Mouse (Mus musculus) forebrain, embryonic 13.5 days (tissue): ENCODE results near the gene Ctrl. TPM values are rescaled to one million over a fixed set of nuclear protein-coding genes. Genes with fewer than 3 reads are reported as not detected.

Experiments used
- ATAC-seq: fragments of 200-750 bp; cut with Nextera tagmentation; 2 replicates; pipeline ENCODE4 v1.8.0; 2017
- H3K27ac ChIP-seq: fragments of 300-500 bp; sonication (generic); 2 replicates; pipeline ENCODE4 v1.5.1; 2015; ENCODE audit warnings: inconsistent platforms, mild to moderate bottlenecking, moderate library complexity
- H3K27me3 ChIP-seq: fragments of 300-500 bp; sonication (generic); 2 replicates; pipeline ENCODE4 v1.6.1; 2015; ENCODE audit warnings: mild to moderate bottlenecking, inconsistent platforms
- H3K36me3 ChIP-seq: fragments of 300-500 bp; sonication (generic); 2 replicates; pipeline ENCODE4 v1.6.1; 2015; ENCODE audit warnings: mild to moderate bottlenecking, inconsistent platforms; ENCODE audit not compliant: poor library complexity, severe bottlenecking
- H3K4me1 ChIP-seq: fragments of 300-500 bp; sonication (generic); 2 replicates; pipeline ENCODE4 v1.6.1; 2015; ENCODE audit warnings: inconsistent platforms
- H3K4me2 ChIP-seq: fragments of 300-500 bp; sonication (generic); 2 replicates; pipeline ENCODE4 v1.6.1; 2015; ENCODE audit warnings: inconsistent platforms, mild to moderate bottlenecking, moderate library complexity
- H3K4me3 ChIP-seq: fragments of 300-500 bp; sonication (generic); 2 replicates; pipeline ENCODE4 v1.5.1; 2015; ENCODE audit warnings: mild to moderate bottlenecking, inconsistent platforms
- H3K9ac ChIP-seq: fragments of 300-500 bp; sonication (generic); 2 replicates; pipeline ENCODE4 v1.6.1; 2015; ENCODE audit warnings: mild to moderate bottlenecking, inconsistent platforms
- H3K9me3 ChIP-seq: fragments of 300-500 bp; sonication (generic); replicated peaks from 2 replicates; pipeline ENCODE4 v1.6.1; 2016; ENCODE audit warnings: inconsistent platforms
- WGBS: fragments of 180-500 bp; shearing (Covaris S2); methylation state at CpG from one replicate; pipeline ENCODE4 v1.1.7; 2015; 5-methylcytosine and 5-hydroxymethylcytosine counted together
- polyA plus RNA-seq: library from polyadenylated mRNA; unstranded; fragments of >200 nt; fragmentation: Nextera tagmentation; extraction: Ambion mirVana; gene quantifications from 2 replicates; pipeline ENCODE4 v1.2.1, GENCODE M21; 2015

The Ctrl gene
- polyA plus RNA-seq, 1 experiment from 2014 or later, result 1.9 TPM

- H3K27me3 ChIP-seq, result no peaks in the 10 kb centered on the region
- under 1% methylated on average over 30 of the region's 30 CpGs for WGBS
- H3K9ac ChIP-seq, result peak overlapping the region; percentile 83
- peaks cover 9% of the 10 kb centered on the region for H3K36me3 ChIP-seq
- peak; percentile 90 for ATAC-seq
- H3K9me3 ChIP-seq, result no peaks in the 10 kb centered on the region
- peak overlapping the region; percentile 96 for H3K4me2 ChIP-seq
- H3K4me3 ChIP-seq, result peak overlapping the region; percentile 68
- peaks cover 18% of the 10 kb centered on the region for H3K4me1 ChIP-seq
- H3K27ac ChIP-seq, result peak overlapping the region; percentile 82
These were observed 3.3 kb upstream of the Ctrl start for GRCm38 (mm10) chr8:105936866-105937475.

GRCm38 (mm10) chr8:105935863-105936603 is 2.4 kb upstream of the Ctrl start:
- WGBS, result 35% methylated on average over 7 of the region's 7 CpGs
- peaks cover 14% of the 10 kb centered on the region for H3K36me3 ChIP-seq
- peak overlapping the region; percentile 68 for H3K4me3 ChIP-seq
- peak overlapping the region; percentile 96 for H3K4me2 ChIP-seq
- H3K27ac ChIP-seq, result 0 out of 2 replicates have a peak overlapping the region, but pooled peaks have one; percentile 19
- ATAC-seq, result no peak
- H3K4me1 ChIP-seq, result peaks cover 18% of the 10 kb centered on the region
- no peaks in the 10 kb centered on the region for H3K9me3 ChIP-seq
- H3K27me3 ChIP-seq, result no peaks in the 10 kb centered on the region
- H3K9ac ChIP-seq, result peak overlapping the region; percentile 83

- Histone ChIP-seq H3K27ac (no peak overlapping the region), H3K4me3 (no peak overlapping the region), H3K4me2 (no peak overlapping the region), H3K27me3 (no peaks in the 10 kb centered on the region), H3K36me3 (peaks cover 22% of the 10 kb centered on the region), H3K9ac (no peak overlapping the region), H3K4me1 (peaks cover 25% of the 10 kb centered on the region), H3K9me3 (no peaks in the 10 kb centered on the region)
- 85% methylated on average over 6 of the region's 6 CpGs for WGBS
- no peak for ATAC-seq
These were observed 1.4 kb upstream of the Ctrl start for GRCm38 (mm10) chr8:105935105-105935504.

GRCm38 (mm10) chr8:105932525-105932924 is 1.1 kb downstream of the Ctrl start:
- Histone ChIP-seq H3K9me3 (no peaks in the 10 kb centered on the region), H3K27me3 (no peaks in the 10 kb centered on the region), H3K9ac (no peak overlapping the region), H3K4me3 (no peak overlapping the region), H3K4me2 (no peak overlapping the region), H3K27ac (no peak overlapping the region), H3K36me3 (peaks cover 30% of the 10 kb centered on the region), H3K4me1 (peaks cover 20% of the 10 kb centered on the region)
- 86% methylated on average over 11 of the region's 11 CpGs for WGBS
- no peak for ATAC-seq

- H3K9ac ChIP-seq, result no peak overlapping the region
- H3K36me3 ChIP-seq, result peaks cover 30% of the 10 kb centered on the region
- peaks cover 15% of the 10 kb centered on the region for H3K4me1 ChIP-seq
- no peak overlapping the region for H3K4me2 ChIP-seq
- no peak overlapping the region for H3K4me3 ChIP-seq
- H3K9me3 ChIP-seq, result no peaks in the 10 kb centered on the region
- ATAC-seq, result no peak
- no peaks in the 10 kb centered on the region for H3K27me3 ChIP-seq
- H3K27ac ChIP-seq, result no peak overlapping the region
- WGBS, result 100% methylated on average over 3 of the region's 3 CpGs
These were observed 2.4 kb downstream of the Ctrl start for GRCm38 (mm10) chr8:105931271-105931670.

- peak; percentile 72 for ATAC-seq
- peak overlapping the region; percentile 69 for H3K27ac ChIP-seq
- H3K27me3 ChIP-seq, result no peaks in the 10 kb centered on the region
- peaks cover 30% of the 10 kb centered on the region for H3K36me3 ChIP-seq
- peak overlapping the region; percentile 45 for H3K9ac ChIP-seq
- H3K4me3 ChIP-seq, result no peak overlapping the region
- H3K4me1 ChIP-seq, result peaks cover 9% of the 10 kb centered on the region
- H3K4me2 ChIP-seq, result no peak overlapping the region
- H3K9me3 ChIP-seq, result no peaks in the 10 kb centered on the region
- WGBS, result 12% methylated on average over 8 of the region's 8 CpGs
These were observed 3.1 kb downstream of the Ctrl start for GRCm38 (mm10) chr8:105930602-105931001.

- WGBS, result 63% methylated on average over 3 of the region's 3 CpGs
- no peak for ATAC-seq
- peaks cover 9% of the 10 kb centered on the region; the same call in 1 of the 2 replicates for H3K36me3 ChIP-seq
- peaks cover 5% of the 10 kb centered on the region; the same call in 1 of the 2 replicates for H3K4me1 ChIP-seq
- H3K4me2 ChIP-seq, result no peak overlapping the region
- no peak overlapping the region for H3K27ac ChIP-seq
- no peaks in the 10 kb centered on the region for H3K27me3 ChIP-seq
- no peaks in the 10 kb centered on the region for H3K9me3 ChIP-seq
- H3K9ac ChIP-seq, result no peak overlapping the region
- H3K4me3 ChIP-seq, result no peak overlapping the region
These were observed 8.5 kb downstream of the Ctrl start for GRCm38 (mm10) chr8:105925123-105925522.

- no peaks in the 10 kb centered on the region for H3K9me3 ChIP-seq
- H3K4me1 ChIP-seq, result no peaks in the 10 kb centered on the region
- no peak for ATAC-seq
- peaks cover 17% of the 10 kb centered on the region for H3K36me3 ChIP-seq
- 92% methylated on average over 3 of the region's 3 CpGs for WGBS
- H3K9ac ChIP-seq, result no peak overlapping the region
- H3K4me3 ChIP-seq, result no peak overlapping the region
- no peaks in the 10 kb centered on the region for H3K27me3 ChIP-seq
- H3K4me2 ChIP-seq, result no peak overlapping the region
- no peak overlapping the region for H3K27ac ChIP-seq
These were observed 14.3 kb downstream of the Ctrl start for GRCm38 (mm10) chr8:105919390-105919789.

GRCm38 (mm10) chr8:105900941-105901616 is 32.6 kb downstream of the Ctrl start:
- H3K4me1 ChIP-seq, result peaks cover 14% of the 10 kb centered on the region
- 39% methylated on average over 16 of the region's 16 CpGs for WGBS
- no peaks in the 10 kb centered on the region for H3K9me3 ChIP-seq
- no peak for ATAC-seq
- H3K4me2 ChIP-seq, result peak overlapping the region; percentile 90
- H3K36me3 ChIP-seq, result no peaks in the 10 kb centered on the region
- H3K27me3 ChIP-seq, result no peaks in the 10 kb centered on the region
- peak overlapping the region; percentile 97 for H3K9ac ChIP-seq
- peak overlapping the region; percentile 95 for H3K4me3 ChIP-seq
- peak overlapping the region; percentile 84; the same call in 1 of the 2 replicates for H3K27ac ChIP-seq

GRCm38 (mm10) chr8:105900180-105900940 is 33.3 kb downstream of the Ctrl start, which contains the start of gene Pskh1:
Pskh1 (plus strand) TSS chr8:105900441.
- peak within 1 kb of the TSS; percentile 97 for H3K9ac ChIP-seq
- H3K27ac ChIP-seq, result peak within 1 kb of the TSS; percentile 84
- H3K9me3 ChIP-seq, result no peaks in the 10 kb centered on the region
- peak; percentile 97 for ATAC-seq
- peak within 1 kb of the TSS; percentile 90 for H3K4me2 ChIP-seq
- no peaks in the 10 kb centered on the region for H3K36me3 ChIP-seq
- H3K4me1 ChIP-seq, result peaks cover 14% of the 10 kb centered on the region
- peak within 1 kb of the TSS; percentile 95 for H3K4me3 ChIP-seq
- no peaks in the 10 kb centered on the region for H3K27me3 ChIP-seq
- WGBS, result under 1% methylated on average over 63 of the region's 68 CpGs

GRCm38 (mm10) chr8:105897801-105898480 is 35.7 kb downstream of the Ctrl start:
- H3K27me3 ChIP-seq, result no peaks in the 10 kb centered on the region
- H3K4me2 ChIP-seq, result no peak overlapping the region
- H3K4me3 ChIP-seq, result no peak overlapping the region
- ATAC-seq, result no peak
- H3K27ac ChIP-seq, result no peak overlapping the region
- peaks cover 22% of the 10 kb centered on the region for H3K4me1 ChIP-seq
- no peaks in the 10 kb centered on the region for H3K9me3 ChIP-seq
- H3K9ac ChIP-seq, result no peak overlapping the region
- peaks cover 3% of the 10 kb centered on the region; the same call in 1 of the 2 replicates for H3K36me3 ChIP-seq
- 82% methylated on average over 9 of the region's 9 CpGs for WGBS
